Mouse (Mus musculus) heart, embryonic 16.5 days (tissue): ENCODE data around the gene Gk. TPM values are rescaled to one million over a fixed set of nuclear protein-coding genes. Genes with fewer than 3 reads are reported as not detected.

Experiments used
- ATAC-seq: fragments of 200-750 bp; cut with Nextera tagmentation; replicated peaks from 2 replicates; pipeline ENCODE4 v1.8.0; 2017; ENCODE audit warnings: moderate number of reproducible peaks; ENCODE audit not compliant: insufficient read depth, low FRiP score; ENCODE audit errors: extremely low read depth
- H3K27ac ChIP-seq: fragments of 300-500 bp; sonication (generic); 2 replicates; pipeline ENCODE4 v1.5.1; 2014; ENCODE audit warnings: mild to moderate bottlenecking, low read length, control low read depth, moderate library complexity
- H3K27me3 ChIP-seq: fragments of 300-500 bp; sonication (generic); 2 replicates; pipeline ENCODE4 v1.6.1; 2014; ENCODE audit warnings: low read length, mixed read lengths; ENCODE audit not compliant: control insufficient read depth, insufficient read depth
- H3K36me3 ChIP-seq: fragments of 300-500 bp; sonication (generic); 2 replicates; pipeline ENCODE4 v1.6.1; 2014; ENCODE audit not compliant: control insufficient read depth, insufficient read depth
- H3K4me1 ChIP-seq: fragments of 300-500 bp; sonication (generic); 2 replicates; pipeline ENCODE4 v1.6.1; 2014; ENCODE audit warnings: low read length, mixed read lengths; ENCODE audit not compliant: control insufficient read depth, insufficient read depth
- H3K4me2 ChIP-seq: fragments of 300-500 bp; sonication (generic); 2 replicates; pipeline ENCODE4 v1.6.1; 2014; ENCODE audit warnings: low read depth, mild to moderate bottlenecking, control low read depth, low read length
- H3K4me3 ChIP-seq: fragments of 300-500 bp; sonication (generic); 2 replicates; pipeline ENCODE4 v1.5.1; 2014; ENCODE audit warnings: mild to moderate bottlenecking, control low read depth, low read length
- H3K9ac ChIP-seq: fragments of 300-500 bp; sonication (generic); 2 replicates; pipeline ENCODE4 v1.6.1; 2014; ENCODE audit warnings: low read length, control low read depth
- H3K9me3 ChIP-seq: fragments of 300-500 bp; sonication (generic); replicated peaks from 2 replicates; pipeline ENCODE4 v1.6.1; 2016; ENCODE audit warnings: low read length; ENCODE audit not compliant: control insufficient read depth
- WGBS: fragments of 180-500 bp; shearing (Covaris S2); extraction: QIAGEN DNeasy Blood & Tissue Kit; methylation state at CpG from one replicate; pipeline ENCODE4 v1.1.7; 2014; 5-methylcytosine and 5-hydroxymethylcytosine counted together
- polyA plus RNA-seq: library from polyadenylated mRNA; unstranded; fragments of >200 nt; fragmentation: Nextera tagmentation; extraction: Ambion mirVana; gene quantifications from 2 replicates; pipeline ENCODE4 v1.2.1, GENCODE M21; 2015

The Gk gene
- polyA plus RNA-seq, result 23.2 and 25.9 TPM in 2 replicates

DNA sequence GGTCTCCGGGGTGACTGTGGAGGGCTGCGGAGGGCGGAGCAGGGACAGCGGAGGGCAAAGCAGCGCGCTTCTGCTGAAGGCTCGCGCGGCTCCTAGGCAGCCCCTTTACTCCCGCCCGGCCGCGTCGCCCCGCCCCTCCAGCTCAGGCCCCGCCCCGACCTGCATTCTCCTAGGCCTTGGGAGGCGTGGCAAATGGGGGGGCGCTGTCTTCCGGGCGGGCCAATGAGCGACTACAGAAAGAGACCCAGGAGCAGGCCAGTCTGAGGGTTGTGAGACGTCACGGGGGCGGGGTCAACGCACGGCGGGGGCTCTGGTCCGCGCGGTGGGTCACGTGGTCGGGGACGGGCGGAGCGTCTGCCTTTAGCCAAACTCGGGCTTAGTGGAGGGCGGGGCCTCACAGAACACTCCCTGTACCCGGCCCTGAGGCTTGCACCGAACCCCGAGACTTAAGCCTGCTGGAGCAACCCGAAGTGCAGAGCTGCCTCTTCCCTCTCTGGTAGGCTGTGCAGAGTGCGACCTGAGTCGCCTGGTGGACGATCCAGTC lies at the start of gene Gk:
Gene Gk, minus strand, starts transcription at position 276 of the 544 bp plus-strand sequence.
- peak; percentile 97 for ATAC-seq
- WGBS, result 13% methylated on average over 29 of the region's 45 CpGs
- H3K9me3 ChIP-seq, result no peaks in the 10 kb centered on the region
- H3K9ac ChIP-seq, result peak within 1 kb of the TSS; percentile 74
- no peaks in the 10 kb centered on the region for H3K36me3 ChIP-seq
- no peaks in the 10 kb centered on the region for H3K27me3 ChIP-seq
- peak within 1 kb of the TSS; percentile 91 for H3K27ac ChIP-seq
- H3K4me2 ChIP-seq, result peak within 1 kb of the TSS; percentile 67
- 0 out of 2 replicates have a peak, but pooled peaks cover 4% of the 10 kb centered on the region for H3K4me1 ChIP-seq
- peak within 1 kb of the TSS; percentile 65 for H3K4me3 ChIP-seq

DNA sequence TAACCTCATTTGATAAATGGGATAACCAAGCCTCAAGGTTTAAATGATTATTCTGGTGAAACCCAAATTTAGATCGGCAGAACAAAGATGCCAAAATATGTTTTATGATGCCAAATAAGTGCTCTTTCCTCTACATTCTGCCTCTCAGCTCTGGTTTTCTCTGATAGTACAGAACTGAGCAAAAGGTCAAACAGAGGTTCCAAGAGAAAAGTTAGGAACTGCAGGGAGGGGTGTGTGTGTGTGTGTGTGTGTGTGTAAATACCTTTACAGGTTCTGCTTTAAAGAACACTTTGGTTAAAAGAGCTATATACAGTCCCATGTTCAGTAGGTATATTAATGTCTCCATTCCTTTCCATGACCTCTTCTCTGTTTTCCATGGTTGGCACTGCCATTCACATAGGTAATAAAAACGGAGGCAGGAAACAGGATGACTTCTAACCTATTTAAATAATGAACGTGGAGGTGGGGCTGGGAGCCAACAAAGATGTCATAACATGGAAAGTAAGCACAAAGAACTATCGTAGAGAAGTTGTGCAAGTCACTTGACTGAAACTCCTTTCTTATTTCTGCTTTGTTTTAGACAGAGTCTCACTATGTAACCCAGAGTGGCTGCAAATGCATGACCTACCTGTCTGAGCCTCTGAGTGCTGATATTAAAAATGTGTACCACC lies 28.2 kb upstream of the Gk start:
- ATAC-seq, result no peak
- Histone ChIP-seq H3K4me2 (no peak overlapping the region), H3K4me3 (no peak overlapping the region), H3K36me3 (no peaks in the 10 kb centered on the region), H3K4me1 (no peaks in the 10 kb centered on the region), H3K9me3 (no peaks in the 10 kb centered on the region), H3K27me3 (no peaks in the 10 kb centered on the region), H3K27ac (no peak overlapping the region), H3K9ac (no peak overlapping the region)
- WGBS, result 61% methylated on average over 4 of the region's 4 CpGs

DNA sequence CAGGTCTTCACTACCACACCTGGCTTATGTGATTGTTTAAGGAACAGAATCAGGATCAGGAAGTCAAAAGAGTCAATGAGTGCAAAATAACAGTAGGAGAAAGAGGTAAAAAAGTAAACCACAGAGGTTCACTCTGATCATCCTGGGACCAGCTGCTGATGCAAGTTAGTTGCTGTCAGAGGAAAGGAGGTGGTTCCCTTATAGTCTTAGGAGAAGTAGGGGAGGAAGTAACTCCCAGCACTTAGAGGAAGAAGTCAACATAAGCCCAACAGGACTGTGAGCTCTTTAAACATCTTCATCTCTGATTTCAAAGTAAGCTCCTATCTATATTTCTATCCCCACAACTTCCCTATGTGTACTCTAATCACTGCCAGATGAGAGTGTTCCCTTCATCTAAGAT lies 26.4 kb upstream of the Gk start:
- Histone ChIP-seq H3K27ac (no peak overlapping the region), H3K36me3 (no peaks in the 10 kb centered on the region), H3K27me3 (no peaks in the 10 kb centered on the region), H3K9me3 (no peaks in the 10 kb centered on the region), H3K4me3 (no peak overlapping the region), H3K4me2 (no peak overlapping the region), H3K9ac (no peak overlapping the region), H3K4me1 (no peaks in the 10 kb centered on the region)
- no peak for ATAC-seq

DNA sequence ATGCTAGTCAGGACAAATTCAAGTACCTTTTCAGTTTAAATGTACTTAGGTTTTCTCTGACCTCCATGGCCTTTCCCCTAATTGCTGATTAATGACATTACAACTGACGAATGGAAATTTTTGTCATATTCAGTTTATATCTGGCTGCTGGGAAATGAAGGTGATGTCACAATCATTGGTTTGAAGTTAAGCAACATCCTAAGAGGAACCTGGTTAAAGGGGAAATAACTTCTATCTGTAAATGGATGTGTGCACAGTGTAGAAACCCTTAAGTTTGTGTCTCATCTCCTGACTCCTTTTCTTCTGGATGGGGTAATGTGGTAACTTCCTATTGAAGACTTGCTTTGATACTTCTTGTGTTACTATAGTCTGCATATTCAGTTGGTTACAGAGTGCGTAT lies 20.8 kb upstream of the Gk start:
- H3K27me3 ChIP-seq, result no peaks in the 10 kb centered on the region
- WGBS, result 85% methylated on average over 2 of the region's 2 CpGs

DNA sequence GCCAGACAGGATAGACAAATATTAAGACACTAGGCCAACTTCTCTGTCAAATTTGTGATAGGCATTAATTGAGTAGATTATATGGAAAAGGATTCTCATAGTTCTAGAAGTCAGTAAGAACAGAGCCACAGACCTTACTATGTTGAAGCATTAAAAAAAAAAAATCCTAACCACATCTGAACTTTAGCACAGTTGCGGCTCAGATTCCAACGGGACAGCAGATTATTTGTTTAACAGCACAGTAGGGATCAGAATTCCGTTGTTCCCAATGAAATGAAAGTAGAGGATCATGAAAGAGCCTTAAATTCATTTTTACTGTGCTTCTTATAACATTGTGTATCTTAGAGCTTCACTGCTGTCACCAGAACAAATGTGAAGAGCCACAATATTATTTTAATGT lies 1.7 kb upstream of the Gk start:
- H3K9ac ChIP-seq, result no peak overlapping the region
- no peak for ATAC-seq
- no peak overlapping the region for H3K27ac ChIP-seq
- H3K4me1 ChIP-seq, result 0 out of 2 replicates have a peak, but pooled peaks cover 4% of the 10 kb centered on the region
- no peaks in the 10 kb centered on the region for H3K9me3 ChIP-seq
- 80% methylated on average over 3 of the region's 3 CpGs for WGBS
- no peaks in the 10 kb centered on the region for H3K36me3 ChIP-seq
- no peak overlapping the region for H3K4me3 ChIP-seq
- no peak overlapping the region for H3K4me2 ChIP-seq
- no peaks in the 10 kb centered on the region for H3K27me3 ChIP-seq

More for the DNA sequence above, 20.8 kb upstream of the Gk start:
- H3K27ac ChIP-seq, result no peak overlapping the region
- no peaks in the 10 kb centered on the region for H3K36me3 ChIP-seq
- no peaks in the 10 kb centered on the region for H3K9me3 ChIP-seq
- no peak overlapping the region for H3K9ac ChIP-seq
- no peak for ATAC-seq
- H3K4me1 ChIP-seq, result no peaks in the 10 kb centered on the region
- H3K4me2 ChIP-seq, result no peak overlapping the region
- H3K4me3 ChIP-seq, result no peak overlapping the region

DNA sequence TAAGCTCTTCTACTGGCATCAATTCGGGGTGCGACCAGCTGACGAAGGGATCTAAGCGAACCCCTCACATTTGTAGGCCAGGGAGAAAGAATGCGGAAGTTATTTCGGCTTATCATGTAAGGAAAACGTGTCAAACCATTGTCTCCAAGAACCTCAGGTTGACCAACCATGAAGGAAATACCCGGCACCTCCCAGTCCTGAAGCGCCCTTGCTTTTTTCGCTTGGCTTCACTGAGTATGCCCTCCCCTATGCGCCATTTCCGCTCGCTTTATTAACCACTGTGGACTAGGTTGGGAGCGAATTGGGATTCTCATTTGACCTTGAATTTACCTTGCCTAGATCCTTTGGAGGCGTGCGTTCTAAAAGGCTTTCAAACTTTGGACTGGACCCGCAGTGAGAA lies 522 bp upstream of the Gk start:
- Histone ChIP-seq H3K36me3 (no peaks in the 10 kb centered on the region), H3K4me2 (peak overlapping the region; percentile 65), H3K9ac (peak overlapping the region; percentile 70), H3K27ac (peak overlapping the region; percentile 88), H3K4me1 (0 out of 2 replicates have a peak, but pooled peaks cover 4% of the 10 kb centered on the region), H3K27me3 (no peaks in the 10 kb centered on the region), H3K4me3 (peak overlapping the region; percentile 55), H3K9me3 (no peaks in the 10 kb centered on the region)
- 17% methylated on average over 17 of the region's 17 CpGs for WGBS
- ATAC-seq, result peak; percentile 39

DNA sequence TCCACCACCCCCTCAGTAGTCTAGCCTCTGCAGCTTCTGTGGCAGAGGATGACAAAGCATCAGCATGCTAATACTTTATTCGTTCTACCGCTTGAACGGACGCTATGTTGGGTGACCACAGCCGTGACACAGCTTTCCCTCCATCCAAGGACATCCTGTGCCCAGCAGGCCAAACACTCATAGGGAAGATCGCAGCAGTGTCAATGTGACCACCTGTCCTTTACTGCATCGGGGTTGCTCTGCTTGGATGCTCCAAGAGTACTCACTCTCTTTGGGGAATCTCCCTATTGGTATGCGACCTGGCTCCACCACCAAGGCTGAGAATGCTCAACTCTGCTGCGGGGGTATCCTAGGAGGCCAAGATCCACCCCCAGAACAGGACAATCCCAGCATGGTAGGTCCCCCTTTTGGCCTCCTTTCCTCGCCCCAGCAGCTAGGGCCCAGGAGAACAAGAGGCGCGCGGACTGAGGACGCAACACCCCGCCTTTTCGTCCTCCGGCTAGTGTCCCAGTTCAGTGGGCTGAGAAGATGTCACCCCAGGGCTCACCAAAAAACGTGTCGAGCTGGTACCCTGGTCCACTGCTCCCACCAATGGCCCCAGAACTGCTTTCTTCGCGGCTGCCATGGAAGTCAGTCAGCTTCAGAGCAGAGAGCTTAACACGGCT lies 608 bp downstream of the Gk start:
- no peaks in the 10 kb centered on the region for H3K36me3 ChIP-seq
- peak overlapping the region; percentile 65 for H3K4me3 ChIP-seq
- H3K27me3 ChIP-seq, result no peaks in the 10 kb centered on the region
- H3K27ac ChIP-seq, result peak overlapping the region; percentile 91
- peak overlapping the region; percentile 67 for H3K4me2 ChIP-seq
- no peaks in the 10 kb centered on the region for H3K9me3 ChIP-seq
- peak overlapping the region; percentile 74 for H3K9ac ChIP-seq
- WGBS, result 18% methylated on average over 22 of the region's 22 CpGs
- H3K4me1 ChIP-seq, result 0 out of 2 replicates have a peak, but pooled peaks cover 4% of the 10 kb centered on the region
- ATAC-seq, result 0 out of 2 replicates have a peak, but pooled peaks have one; percentile 0

DNA sequence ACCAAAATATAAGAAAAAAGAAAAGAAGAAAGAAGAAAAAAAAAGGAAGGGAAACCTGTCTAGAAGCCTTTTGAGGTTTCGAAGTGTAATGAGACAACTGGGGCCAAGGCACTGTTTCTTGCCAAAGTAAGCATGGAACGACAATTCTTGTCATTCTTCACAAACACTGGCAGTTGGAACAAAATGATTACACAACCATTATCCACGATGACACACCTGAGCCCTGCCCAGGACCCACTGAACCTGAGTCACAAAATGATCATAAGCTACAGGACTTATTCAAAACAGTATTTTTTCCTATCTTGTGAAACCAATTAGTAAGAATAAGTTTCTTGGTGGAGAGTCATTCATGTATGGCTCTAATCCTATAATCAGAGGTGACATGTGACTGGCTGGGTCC lies 5.3 kb downstream of the Gk start:
- 63% methylated on average over 3 of the region's 3 CpGs for WGBS
- Histone ChIP-seq H3K4me1 (no peaks in the 10 kb centered on the region), H3K27ac (no peak overlapping the region), H3K4me3 (no peak overlapping the region), H3K9me3 (no peaks in the 10 kb centered on the region), H3K36me3 (no peaks in the 10 kb centered on the region), H3K4me2 (no peak overlapping the region), H3K27me3 (no peaks in the 10 kb centered on the region), H3K9ac (no peak overlapping the region)
- no peak for ATAC-seq

DNA sequence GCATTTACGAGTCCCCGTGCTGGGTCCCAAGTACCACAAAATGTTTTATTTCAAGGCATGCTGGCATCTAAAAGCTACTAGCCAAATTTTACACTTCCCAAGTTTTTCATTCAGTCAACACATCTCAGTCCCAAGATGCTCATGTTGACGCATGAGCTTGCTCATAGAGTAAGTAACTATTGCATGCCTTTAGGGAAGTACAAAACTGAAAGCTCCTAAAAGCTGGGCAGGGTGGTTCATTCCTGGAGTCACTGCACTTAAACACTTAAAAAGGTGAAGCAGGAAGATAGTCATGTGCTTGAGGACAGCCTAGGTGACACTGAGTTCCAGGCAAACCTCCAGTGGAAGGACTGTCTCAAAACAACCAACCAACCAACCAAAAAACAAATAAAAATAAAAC lies 5.9 kb downstream of the Gk start:
- Histone ChIP-seq H3K4me2 (no peak overlapping the region), H3K27me3 (no peaks in the 10 kb centered on the region), H3K4me3 (no peak overlapping the region), H3K36me3 (no peaks in the 10 kb centered on the region), H3K9me3 (no peaks in the 10 kb centered on the region), H3K4me1 (no peaks in the 10 kb centered on the region), H3K9ac (no peak overlapping the region), H3K27ac (no peak overlapping the region)
- ATAC-seq, result no peak
- 90% methylated on average over 3 of the region's 3 CpGs for WGBS
